Mouse (Mus musculus) naive thymus-derived CD4-positive, alpha-beta T cell, adult 5 months (primary cell): ENCODE results near the gene Zc3h8. TPM values are rescaled to one million over a fixed set of nuclear protein-coding genes. Genes with fewer than 3 reads are reported as not detected.

Experiments
- polyA plus RNA-seq: library from polyadenylated mRNA; unstranded; fragments of 100-300 nt; shearing (Covaris generic); gene quantifications from one replicate; pipeline ENCODE4 v1.2.1, GENCODE M21; 2017

Gene Zc3h8
- polyA plus RNA-seq = 13.0 TPM

GRCm38 (mm10) chr2:128943538-128944528 lies at the start of gene Zc3h8:
Gene Zc3h8 (minus strand): TSS chr2:128944077.

DNA sequence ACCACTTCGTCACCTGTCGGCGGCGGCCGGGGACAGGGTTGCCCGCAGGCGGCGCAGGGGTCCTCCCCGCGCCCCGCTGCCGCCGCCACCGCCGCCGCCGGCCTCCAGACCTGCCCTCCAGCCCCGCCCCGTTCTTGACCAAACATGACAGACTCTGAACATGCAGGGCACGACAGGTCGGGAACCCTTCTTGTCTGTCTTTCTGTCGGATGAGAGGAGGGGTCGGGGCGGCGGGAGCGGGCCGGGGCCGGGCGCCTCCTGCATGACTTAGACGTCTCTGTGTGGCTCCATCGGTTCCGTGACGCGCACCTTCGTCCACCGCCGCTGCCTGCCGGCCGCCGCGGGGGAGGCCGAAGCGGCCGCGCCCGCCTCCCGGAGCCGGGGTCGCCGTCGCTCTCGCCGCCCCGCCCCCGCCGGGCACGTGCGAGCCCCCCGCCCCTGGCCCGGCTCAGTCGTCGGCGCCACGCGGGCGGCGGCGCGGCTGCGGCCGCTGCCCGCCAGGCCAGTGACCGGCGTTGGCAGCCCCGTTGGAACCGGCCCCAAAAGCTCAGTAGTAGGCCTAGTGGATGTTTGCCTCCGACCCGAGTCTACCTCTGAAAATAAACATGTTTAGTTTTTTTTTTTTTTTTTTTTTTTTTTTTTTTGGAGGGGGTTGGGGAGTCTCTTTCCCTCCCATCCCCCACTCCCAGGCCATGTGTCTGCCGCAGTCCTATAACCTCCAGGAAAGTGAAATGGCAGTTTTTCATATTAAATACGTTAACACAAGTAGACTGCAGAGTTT lies 24.0 kb upstream of the Zc3h8 start, which contains the start of gene Gm10762:
TSS of gene Gm10762 (minus strand) at position 65 of the 781 bp plus-strand sequence.

GRCm38 (mm10) chr2:128966641-128967580 lies 23.0 kb upstream of the Zc3h8 start, which contains the start of gene Zc3h6:
Gene Zc3h6 (plus strand): TSS chr2:128967402.

Other genes starting within 250 kb of the Zc3h8 start
- gene Mertk, start 245.1 kb downstream of the Zc3h8 start, polyA plus RNA-seq = 0.16 TPM
- 43.0 TPM for gene Tmem87b, start 126.0 kb downstream of the Zc3h8 start, polyA plus RNA-seq
- not detected for gene Fbln7, start 81.1 kb downstream of the Zc3h8 start, polyA plus RNA-seq
- gene Zc3h6, start 23.3 kb upstream of the Zc3h8 start, polyA plus RNA-seq = 5.4 TPM
- gene Gm10762, start 23.6 kb upstream of the Zc3h8 start, polyA plus RNA-seq = 7.7 TPM
- 0.07 TPM for gene Vinac1, start 104.1 kb upstream of the Zc3h8 start, polyA plus RNA-seq
- gene Ttl, start 121.9 kb upstream of the Zc3h8 start, polyA plus RNA-seq = 5.9 TPM
- gene Polr1b, start 156.9 kb upstream of the Zc3h8 start, polyA plus RNA-seq = 30.8 TPM
- gene Chchd5, start 185.6 kb upstream of the Zc3h8 start, polyA plus RNA-seq = 11.6 TPM